Mouse (Mus musculus): ENCODE measurements around the gene Bag5. TPM values are rescaled to one million over a fixed set of nuclear protein-coding genes. Genes with fewer than 3 reads are reported as not detected.
A peak's percentile ranks its signal among the peaks of the same experiment; 100 is the strongest.

Gene Bag5
- polyA plus RNA-seq, 1 experiment from 2014 or later: 42.9 TPM

GRCm38 (mm10) chr12:111755231-111755630 is 42.2 kb upstream of the Bag5 start:
- WGBS: 51% methylated on average over 2 of the region's 2 CpGs
- no peak for ATAC-seq (replicated peaks; ENCODE audit: extremely low read depth, insufficient read depth, low FRiP score)
- peaks cover 15% of the 10 kb centered on the region for H3K4me1 ChIP-seq (ENCODE audit: control insufficient read depth, insufficient read depth, low read length)
- H3K9me3 ChIP-seq (replicated peaks; ENCODE audit: control insufficient read depth, low read length): no peaks in the 10 kb centered on the region; the same call in 1 of the 2 replicates
- H3K27ac ChIP-seq (ENCODE audit: low read length): no peak overlapping the region
- no peaks in the 10 kb centered on the region for H3K27me3 ChIP-seq (ENCODE audit: control insufficient read depth, insufficient read depth, low read length)
- no peak overlapping the region for H3K4me2 ChIP-seq (ENCODE audit: low read depth, low read length)
- H3K36me3 ChIP-seq (ENCODE audit: control insufficient read depth, insufficient read depth): no peaks in the 10 kb centered on the region
- H3K9ac ChIP-seq (ENCODE audit: low read length): no peak overlapping the region
- no peak overlapping the region for H3K4me3 ChIP-seq (ENCODE audit: low read length)

- Histone ChIP-seq H3K4me3 (ENCODE audit: low read length) (no peak overlapping the region), H3K9ac (ENCODE audit: low read length) (no peak overlapping the region), H3K9me3 (replicated peaks; ENCODE audit: control insufficient read depth, low read length) (no peaks in the 10 kb centered on the region; the same call in 1 of the 2 replicates), H3K4me1 (ENCODE audit: control insufficient read depth, insufficient read depth, low read length) (peaks cover 13% of the 10 kb centered on the region; the same call in 1 of the 2 replicates), H3K27me3 (ENCODE audit: control insufficient read depth, insufficient read depth, low read length) (no peaks in the 10 kb centered on the region), H3K4me2 (ENCODE audit: low read depth, low read length) (no peak overlapping the region), H3K36me3 (ENCODE audit: control insufficient read depth, insufficient read depth) (no peaks in the 10 kb centered on the region), H3K27ac (ENCODE audit: low read length) (no peak overlapping the region)
- ATAC-seq (replicated peaks; ENCODE audit: extremely low read depth, insufficient read depth, low FRiP score): no peak
These were observed 41.7 kb upstream of the Bag5 start for GRCm38 (mm10) chr12:111754710-111755109.

- Histone ChIP-seq H3K36me3 (ENCODE audit: control insufficient read depth, insufficient read depth) (no peaks in the 10 kb centered on the region), H3K4me2 (ENCODE audit: low read depth, low read length) (peak overlapping the region; percentile 29), H3K27ac (ENCODE audit: low read length) (no peak overlapping the region), H3K27me3 (ENCODE audit: control insufficient read depth, insufficient read depth, low read length) (no peaks in the 10 kb centered on the region), H3K4me3 (ENCODE audit: low read length) (no peak overlapping the region), H3K9ac (ENCODE audit: low read length) (peak overlapping the region; percentile 10; the same call in 1 of the 2 replicates), H3K9me3 (replicated peaks; ENCODE audit: control insufficient read depth, low read length) (no peaks in the 10 kb centered on the region; the same call in 1 of the 2 replicates), H3K4me1 (ENCODE audit: control insufficient read depth, insufficient read depth, low read length) (peaks cover 13% of the 10 kb centered on the region; the same call in 1 of the 2 replicates)
- WGBS: 48% methylated on average over 9 of the region's 9 CpGs
- no peak for ATAC-seq (replicated peaks; ENCODE audit: extremely low read depth, insufficient read depth, low FRiP score)
These were observed 40.3 kb upstream of the Bag5 start for GRCm38 (mm10) chr12:111753347-111753746.

- Histone ChIP-seq H3K4me2 (ENCODE audit: low read depth, low read length) (no peak overlapping the region), H3K36me3 (ENCODE audit: control insufficient read depth, insufficient read depth) (no peaks in the 10 kb centered on the region), H3K27me3 (ENCODE audit: control insufficient read depth, insufficient read depth, low read length) (no peaks in the 10 kb centered on the region), H3K9me3 (replicated peaks; ENCODE audit: control insufficient read depth, low read length) (no peaks in the 10 kb centered on the region; the same call in 1 of the 2 replicates), H3K4me1 (ENCODE audit: control insufficient read depth, insufficient read depth, low read length) (peaks cover 7% of the 10 kb centered on the region; the same call in 1 of the 2 replicates), H3K9ac (ENCODE audit: low read length) (no peak overlapping the region), H3K27ac (ENCODE audit: low read length) (no peak overlapping the region), H3K4me3 (ENCODE audit: low read length) (no peak overlapping the region)
- 85% methylated on average over 6 of the region's 6 CpGs for WGBS
- ATAC-seq (replicated peaks; ENCODE audit: extremely low read depth, insufficient read depth, low FRiP score): no peak
These were observed 39.4 kb upstream of the Bag5 start for GRCm38 (mm10) chr12:111752491-111752890.

GRCm38 (mm10) chr12:111750739-111751138 is 37.7 kb upstream of the Bag5 start:
- Histone ChIP-seq H3K4me3 (ENCODE audit: low read length) (no peak overlapping the region), H3K27ac (ENCODE audit: low read length) (no peak overlapping the region), H3K36me3 (ENCODE audit: control insufficient read depth, insufficient read depth) (no peaks in the 10 kb centered on the region), H3K4me2 (ENCODE audit: low read depth, low read length) (peak overlapping the region; percentile 43; the same call in 1 of the 2 replicates), H3K27me3 (ENCODE audit: control insufficient read depth, insufficient read depth, low read length) (no peaks in the 10 kb centered on the region), H3K9me3 (replicated peaks; ENCODE audit: control insufficient read depth, low read length) (no peaks in the 10 kb centered on the region; the same call in 1 of the 2 replicates), H3K9ac (ENCODE audit: low read length) (no peak overlapping the region), H3K4me1 (ENCODE audit: control insufficient read depth, insufficient read depth, low read length) (peaks cover 20% of the 10 kb centered on the region)
- ATAC-seq (replicated peaks; ENCODE audit: extremely low read depth, insufficient read depth, low FRiP score): no peak
- 83% methylated on average over 3 of the region's 3 CpGs for WGBS

GRCm38 (mm10) chr12:111747421-111747820 is 34.4 kb upstream of the Bag5 start:
- H3K4me3 ChIP-seq (ENCODE audit: low read length): no peak overlapping the region
- no peak overlapping the region for H3K27ac ChIP-seq (ENCODE audit: low read length)
- WGBS: 79% methylated on average over 7 of the region's 7 CpGs
- no peak overlapping the region for H3K9ac ChIP-seq (ENCODE audit: low read length)
- H3K4me2 ChIP-seq (ENCODE audit: low read depth, low read length): no peak overlapping the region
- no peak for ATAC-seq (replicated peaks; ENCODE audit: extremely low read depth, insufficient read depth, low FRiP score)
- H3K36me3 ChIP-seq (ENCODE audit: control insufficient read depth, insufficient read depth): no peaks in the 10 kb centered on the region
- H3K9me3 ChIP-seq (replicated peaks; ENCODE audit: control insufficient read depth, low read length): no peaks in the 10 kb centered on the region; the same call in 1 of the 2 replicates
- H3K4me1 ChIP-seq (ENCODE audit: control insufficient read depth, insufficient read depth, low read length): peaks cover 33% of the 10 kb centered on the region
- no peaks in the 10 kb centered on the region for H3K27me3 ChIP-seq (ENCODE audit: control insufficient read depth, insufficient read depth, low read length)

- 25% methylated on average over 5 of the region's 5 CpGs for WGBS
- ATAC-seq (replicated peaks; ENCODE audit: extremely low read depth, insufficient read depth, low FRiP score): peak; percentile 90
- Histone ChIP-seq H3K36me3 (ENCODE audit: control insufficient read depth, insufficient read depth) (no peaks in the 10 kb centered on the region), H3K9ac (ENCODE audit: low read length) (peak overlapping the region; percentile 18; the same call in 1 of the 2 replicates), H3K4me3 (ENCODE audit: low read length) (no peak overlapping the region), H3K9me3 (replicated peaks; ENCODE audit: control insufficient read depth, low read length) (no peaks in the 10 kb centered on the region), H3K27ac (ENCODE audit: low read length) (peak overlapping the region; percentile 83), H3K27me3 (ENCODE audit: control insufficient read depth, insufficient read depth, low read length) (no peaks in the 10 kb centered on the region), H3K4me1 (ENCODE audit: control insufficient read depth, insufficient read depth, low read length) (peaks cover 37% of the 10 kb centered on the region), H3K4me2 (ENCODE audit: low read depth, low read length) (peak overlapping the region; percentile 19)
These were observed 33.0 kb upstream of the Bag5 start for GRCm38 (mm10) chr12:111746091-111746490.

- H3K27ac ChIP-seq (ENCODE audit: low read length): peak overlapping the region; percentile 83
- H3K4me1 ChIP-seq (ENCODE audit: control insufficient read depth, insufficient read depth, low read length): peaks cover 32% of the 10 kb centered on the region
- H3K4me2 ChIP-seq (ENCODE audit: low read depth, low read length): no peak overlapping the region
- ATAC-seq (replicated peaks; ENCODE audit: extremely low read depth, insufficient read depth, low FRiP score): no peak
- H3K9me3 ChIP-seq (replicated peaks; ENCODE audit: control insufficient read depth, low read length): no peaks in the 10 kb centered on the region
- H3K4me3 ChIP-seq (ENCODE audit: low read length): no peak overlapping the region
- H3K27me3 ChIP-seq (ENCODE audit: control insufficient read depth, insufficient read depth, low read length): no peaks in the 10 kb centered on the region
- WGBS: 74% methylated on average over 6 of the region's 6 CpGs
- H3K36me3 ChIP-seq (ENCODE audit: control insufficient read depth, insufficient read depth): no peaks in the 10 kb centered on the region
- H3K9ac ChIP-seq (ENCODE audit: low read length): no peak overlapping the region
These were observed 32.2 kb upstream of the Bag5 start for GRCm38 (mm10) chr12:111745274-111745673.

GRCm38 (mm10) chr12:111743981-111744423 is 30.9 kb upstream of the Bag5 start:
- ATAC-seq (replicated peaks; ENCODE audit: extremely low read depth, insufficient read depth, low FRiP score): no peak
- Histone ChIP-seq H3K4me2 (ENCODE audit: low read depth, low read length) (no peak overlapping the region), H3K36me3 (ENCODE audit: control insufficient read depth, insufficient read depth) (no peaks in the 10 kb centered on the region), H3K27me3 (ENCODE audit: control insufficient read depth, insufficient read depth, low read length) (no peaks in the 10 kb centered on the region), H3K27ac (ENCODE audit: low read length) (no peak overlapping the region), H3K9ac (ENCODE audit: low read length) (no peak overlapping the region), H3K9me3 (replicated peaks; ENCODE audit: control insufficient read depth, low read length) (no peaks in the 10 kb centered on the region), H3K4me3 (ENCODE audit: low read length) (no peak overlapping the region), H3K4me1 (ENCODE audit: control insufficient read depth, insufficient read depth, low read length) (peaks cover 30% of the 10 kb centered on the region)
- WGBS: 70% methylated on average over 11 of the region's 11 CpGs

Measured in heart, embryonic 16.5 days (tissue).